Mouse (Mus musculus) olfactory bulb, adult 2 months (tissue): ENCODE data around the gene Mdfi.

ENCODE experiments used
- CTCF ChIP-seq: fragments of 200-500 bp; IDR thresholded peaks from 2 replicates; pipeline ENCODE4 v1.5.1; 2012; ENCODE audit warnings: low read depth, mild to moderate bottlenecking, low read length, moderate library complexity; ENCODE audit not compliant: insufficient read depth
- POLR2A ChIP-seq: fragments of 200-500 bp; IDR thresholded peaks from 2 replicates; pipeline ENCODE4 v1.6.1; 2012; ENCODE audit warnings: mild to moderate bottlenecking, low read depth, low read length, moderate library complexity; ENCODE audit not compliant: insufficient read depth

DNA sequence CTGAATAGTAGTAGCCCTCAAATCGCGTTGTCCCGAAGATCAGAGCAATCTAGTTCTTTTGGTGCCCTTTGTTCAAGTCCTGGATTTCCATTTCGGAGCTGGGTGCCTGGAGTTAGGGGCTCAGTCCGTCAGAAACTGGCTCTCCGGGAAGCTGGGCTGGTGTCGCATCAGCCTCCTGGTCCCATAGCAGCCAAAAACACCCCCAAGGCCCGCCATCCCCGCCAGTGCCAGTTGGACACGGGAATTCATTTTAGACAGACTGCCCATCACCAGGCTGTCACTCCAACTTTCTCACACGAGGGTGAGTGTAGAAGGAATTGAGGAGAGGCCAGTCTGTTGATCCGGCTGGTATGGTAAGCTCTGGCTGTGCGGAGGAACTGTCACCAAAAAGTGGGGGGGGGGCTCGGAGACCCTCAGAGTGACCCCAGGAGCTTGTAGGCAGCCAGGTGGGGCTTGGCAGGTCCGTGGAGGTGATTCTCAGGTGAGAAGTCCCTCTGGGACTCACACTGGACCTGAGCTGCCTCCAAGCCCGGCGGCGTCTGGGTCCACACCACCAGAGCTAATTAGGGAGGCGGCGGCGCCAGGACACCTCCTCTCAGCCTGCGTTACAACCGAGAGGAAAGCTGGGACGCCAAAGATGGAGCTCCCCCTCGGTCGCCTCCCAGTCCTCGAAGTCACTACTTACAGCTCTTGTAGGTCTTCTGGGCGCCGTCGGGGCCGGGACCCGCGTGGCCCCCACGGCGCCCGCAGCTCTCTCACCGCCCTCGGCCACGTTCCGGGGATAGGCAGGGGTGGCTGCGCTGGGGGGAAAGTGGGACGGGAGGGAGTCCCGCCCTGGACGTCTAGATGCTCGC lies 636 bp downstream of the Mdfi start:
- TF ChIP-seq POLR2A (no peak), CTCF (no peak)
